In genomic region chr2:181716991-181717390, GRCm38 (mm10) we compare ENCODE assay signal across 16 mouse cellular contexts. TPM values are rescaled to one million over a fixed set of nuclear protein-coding genes. Genes with fewer than 3 reads are reported as not detected.
A peak's percentile ranks its signal among the peaks of the same experiment; 100 is the strongest.
DNase-seq lines count a peak whose midpoint lies in the region; ATAC-seq and TF ChIP-seq lines count a peak whose summit lies in the region.
"Had no signal": no experiment of that assay in that cellular context is flagged by ENCODE, and none has a peak within 500 bp of the region (broad histone marks: within the 10 kb centered on the region; RNA-seq: fewer than 3 reads in every experiment).

No protein-coding gene starts in this region.

- no peaks in the 10 kb centered on the region for H3K9me3 ChIP-seq in heart, embryonic 13.5 days
- no peaks in the 10 kb centered on the region for H3K9me3 ChIP-seq in heart, embryonic 11.5 days (replicated peaks; ENCODE audit: control insufficient read depth, low read length)
- no peaks in the 10 kb centered on the region for H3K9me3 ChIP-seq in midbrain, embryonic 14.5 days (ENCODE audit: control insufficient read depth, low read length)
- H3K9me3 ChIP-seq: liver, embryonic 13.5 days had no signal

- no peak overlapping the region for H3K9ac ChIP-seq in heart, embryonic 13.5 days
- H3K9ac ChIP-seq in heart, embryonic 11.5 days (ENCODE audit: low read depth, low read length), result no peak overlapping the region
- H3K9ac ChIP-seq in midbrain, embryonic 14.5 days (replicated peaks; ENCODE audit: low read length), result no peak overlapping the region
- H3K9ac ChIP-seq: liver, embryonic 13.5 days had no signal

- H3K27me3 ChIP-seq in heart, embryonic 13.5 days (replicated peaks), result no peaks in the 10 kb centered on the region
- H3K27me3 ChIP-seq in heart, embryonic 11.5 days (ENCODE audit: control insufficient read depth, insufficient read depth, low read length), result no peaks in the 10 kb centered on the region
- H3K27me3 ChIP-seq in midbrain, embryonic 14.5 days (ENCODE audit: control insufficient read depth, insufficient read depth, low read length), result no peaks in the 10 kb centered on the region
- H3K27me3 ChIP-seq in thymus, adult 2 months (ENCODE audit: control insufficient read depth, insufficient read depth, low read length), result no peaks in the 10 kb centered on the region
- H3K27me3 ChIP-seq: liver, embryonic 13.5 days had no signal

- TF ChIP-seq POLR2A in thymus, adult 2 months (IDR thresholded peaks at IDR 0.05; ENCODE audit: control insufficient read depth, extremely low read depth, insufficient read depth, low read length, poor library complexity), result no peak

- 0 out of 2 replicates have a peak overlapping the region, but pooled peaks have one; percentile 67 for H3K4me2 ChIP-seq in heart, embryonic 13.5 days
- H3K4me2 ChIP-seq in heart, embryonic 11.5 days, result no peak overlapping the region
- peak overlapping the region; percentile 73 for H3K4me2 ChIP-seq in midbrain, embryonic 14.5 days (ENCODE audit: low read length)
- H3K4me2 ChIP-seq: liver, embryonic 13.5 days had no signal

- no peak overlapping the region for H3K27ac ChIP-seq in heart, embryonic 13.5 days (replicated peaks)
- no peak overlapping the region for H3K27ac ChIP-seq in heart, embryonic 11.5 days (ENCODE audit: low read depth, low read length)
- H3K27ac ChIP-seq in midbrain, embryonic 14.5 days (replicated peaks; ENCODE audit: low read depth, low read length), result no peak overlapping the region
- H3K27ac ChIP-seq in thymus, adult 2 months (ENCODE audit: control insufficient read depth, insufficient read depth, low read length), result no peak overlapping the region
- H3K27ac ChIP-seq: liver, embryonic 13.5 days had no signal

- H3K4me1 ChIP-seq in heart, embryonic 13.5 days, result peaks cover 31% of the 10 kb centered on the region
- peaks cover 8% of the 10 kb centered on the region for H3K4me1 ChIP-seq in heart, embryonic 11.5 days (ENCODE audit: control insufficient read depth, insufficient read depth, low read length)
- H3K4me1 ChIP-seq in midbrain, embryonic 14.5 days (ENCODE audit: control insufficient read depth, insufficient read depth, low read length), result peaks cover 41% of the 10 kb centered on the region
- H3K4me1 ChIP-seq in thymus, adult 2 months (replicated peaks; ENCODE audit: control insufficient read depth, insufficient read depth, low read length), result peaks cover 4% of the 10 kb centered on the region; the same call in 1 of the 2 replicates

- no peak overlapping the region for H3K4me3 ChIP-seq in heart, embryonic 13.5 days
- no peak overlapping the region for H3K4me3 ChIP-seq in heart, embryonic 11.5 days (ENCODE audit: low read depth, low read length)
- H3K4me3 ChIP-seq in midbrain, embryonic 14.5 days (replicated peaks; ENCODE audit: low read depth, low read length), result peak overlapping the region; percentile 54
- H3K4me3 ChIP-seq in thymus, adult 2 months (ENCODE audit: control insufficient read depth, insufficient read depth, low read length), result no peak overlapping the region
- H3K4me3 ChIP-seq: liver, embryonic 13.5 days had no signal

- no peak for ATAC-seq in heart, embryonic 13.5 days (ENCODE audit: extremely low read depth, insufficient number of reproducible peaks, low FRiP score, low TSS enrichment)
- no peak for ATAC-seq in heart, embryonic 11.5 days (replicated peaks; ENCODE audit: insufficient number of reproducible peaks, low FRiP score, low TSS enrichment)
- no peak for ATAC-seq in midbrain, embryonic 14.5 days (ENCODE audit: low FRiP score, low TSS enrichment)
- ATAC-seq: activated CD4-positive, CD25-positive, alpha-beta regulatory T cell, adult 4 months; CD4-positive, CD25-positive, alpha-beta regulatory T cell, adult 4 months had no signal

- peaks cover 14% of the 10 kb centered on the region; the same call in 1 of the 2 replicates for H3K36me3 ChIP-seq in heart, embryonic 13.5 days
- 0 out of 2 replicates have a peak, but pooled peaks cover 4% of the 10 kb centered on the region for H3K36me3 ChIP-seq in heart, embryonic 11.5 days (ENCODE audit: control insufficient read depth, insufficient read depth, low read length)
- H3K36me3 ChIP-seq in midbrain, embryonic 14.5 days (ENCODE audit: control insufficient read depth, insufficient read depth, low read length), result peaks cover 36% of the 10 kb centered on the region
- no peaks in the 10 kb centered on the region for H3K36me3 ChIP-seq in thymus, adult 2 months (ENCODE audit: control insufficient read depth, insufficient read depth, low read length)
- H3K36me3 ChIP-seq: liver, embryonic 13.5 days had no signal

- no peak for TF ChIP-seq CTCF in thymus, adult 2 months (IDR thresholded peaks at IDR 0.05; ENCODE audit: borderline replicate concordance, control insufficient read depth, extremely low read depth, insufficient read depth, low read length, poor library complexity)

- WGBS in heart, embryonic 13.5 days, result 40% methylated on average over 3 of the region's 3 CpGs
- WGBS in heart, embryonic 11.5 days (ENCODE audit: insufficient replicate concordance), result 55% methylated on average over 3 of the region's 3 CpGs
- 53% methylated on average over 3 of the region's 3 CpGs for WGBS in midbrain, embryonic 14.5 days
- WGBS in thymus, adult 2 months, result 23% methylated on average over 3 of the region's 3 CpGs

- peak; percentile 30 for DNase-seq in 416B (ENCODE audit: low read depth)
- DNase-seq in brain, adult 2 months (ENCODE audit: low read depth, low spot score), result peak; percentile 63
- DNase-seq in midbrain, embryonic 14.5 days, result peak; percentile 39
- no peak for DNase-seq in thymus, adult 2 months
- no peak for DNase-seq in layer of hippocampus, adult 11-12 months (ENCODE audit: low spot score)
- DNase-seq: adrenal gland, postnatal 36 days; kidney, adult 2 months; left cerebral cortex, postnatal 4 days; liver, embryonic 13.5 days; lung, postnatal 10 days had no signal

RNA-seq across cellular contexts. Expression of gene Oprl1, which starts 2.2 kb away (rescaled TPM):
- polyA plus RNA-seq in heart, embryonic 13.5 days (2015; fragmentation: Nextera tagmentation; extraction: Ambion mirVana), result 4.9 and 5.0 TPM in 2 replicates
- polyA plus RNA-seq in heart, embryonic 11.5 days (2014; fragmentation: Nextera tagmentation; extraction: Ambion mirVana), result 7.5 and 9.2 TPM in 2 replicates
- polyA plus RNA-seq in midbrain, embryonic 14.5 days (2014; fragmentation: Nextera tagmentation; extraction: Ambion mirVana), result 105 and 110 TPM in 2 replicates
- 0.24 and 0.38 TPM in 2 replicates for polyA plus RNA-seq in thymus, adult 2 months (2012; rRNA removed)
- polyA plus RNA-seq: activated CD4-positive, CD25-positive, alpha-beta regulatory T cell, adult 4 months; CD4-positive, CD25-positive, alpha-beta regulatory T cell, adult 4 months had no signal

RNA-seq across cellular contexts. Expression of gene Lkaaear1, which starts 18.7 kb away (rescaled TPM):
- polyA plus RNA-seq in heart, embryonic 13.5 days (2015; fragmentation: Nextera tagmentation; extraction: Ambion mirVana), result not detected in 2 replicates
- polyA plus RNA-seq in heart, embryonic 11.5 days (2014; fragmentation: Nextera tagmentation; extraction: Ambion mirVana), result not detected in 2 replicates
- not detected in 2 replicates for polyA plus RNA-seq in midbrain, embryonic 14.5 days (2014; fragmentation: Nextera tagmentation; extraction: Ambion mirVana)
- polyA plus RNA-seq in thymus, adult 2 months (2012; rRNA removed), result not detected in 2 replicates
- polyA plus RNA-seq: activated CD4-positive, CD25-positive, alpha-beta regulatory T cell, adult 4 months; CD4-positive, CD25-positive, alpha-beta regulatory T cell, adult 4 months; cortical plate, adult 2 months; heart, postnatal 0 days; kidney, adult 2 months; liver, embryonic 13.5 days had no signal

RNA-seq across cellular contexts. Expression of gene Rgs19, which starts 23.2 kb away (rescaled TPM):
- 43.5 and 44.2 TPM in 2 replicates for polyA plus RNA-seq in heart, embryonic 13.5 days (2015; fragmentation: Nextera tagmentation; extraction: Ambion mirVana)
- 57.7 and 61.3 TPM in 2 replicates for polyA plus RNA-seq in heart, embryonic 11.5 days (2014; fragmentation: Nextera tagmentation; extraction: Ambion mirVana)
- polyA plus RNA-seq in midbrain, embryonic 14.5 days (2014; fragmentation: Nextera tagmentation; extraction: Ambion mirVana), result 57.0 and 72.9 TPM in 2 replicates
- 255 and 260 TPM in 2 replicates for polyA plus RNA-seq in thymus, adult 2 months (2012; rRNA removed)

RNA-seq across cellular contexts. Expression of gene Tcea2, which starts 36.9 kb away (rescaled TPM):
- polyA plus RNA-seq in heart, embryonic 13.5 days (2015; fragmentation: Nextera tagmentation; extraction: Ambion mirVana), result 15.2 and 17.1 TPM in 2 replicates
- 13.5 and 14.1 TPM in 2 replicates for polyA plus RNA-seq in heart, embryonic 11.5 days (2014; fragmentation: Nextera tagmentation; extraction: Ambion mirVana)
- polyA plus RNA-seq in midbrain, embryonic 14.5 days (2014; fragmentation: Nextera tagmentation; extraction: Ambion mirVana), result 37.4 and 44.9 TPM in 2 replicates
- polyA plus RNA-seq in thymus, adult 2 months (2012; rRNA removed), result 9.0 and 13.8 TPM in 2 replicates

RNA-seq across cellular contexts. Expression of gene Sox18, which starts 45.6 kb away (rescaled TPM):
- 34.7 and 36.1 TPM in 2 replicates for polyA plus RNA-seq in heart, embryonic 13.5 days (2015; fragmentation: Nextera tagmentation; extraction: Ambion mirVana)
- 18.6 and 22.2 TPM in 2 replicates for polyA plus RNA-seq in heart, embryonic 11.5 days (2014; fragmentation: Nextera tagmentation; extraction: Ambion mirVana)
- 10.6 and 16.3 TPM in 2 replicates for polyA plus RNA-seq in midbrain, embryonic 14.5 days (2014; fragmentation: Nextera tagmentation; extraction: Ambion mirVana)
- 21.7 and 21.8 TPM in 2 replicates for polyA plus RNA-seq in thymus, adult 2 months (2012; rRNA removed)
- polyA plus RNA-seq: activated CD4-positive, CD25-positive, alpha-beta regulatory T cell, adult 4 months; CD4-positive, CD25-positive, alpha-beta regulatory T cell, adult 4 months had no signal

Comparison
In these comparisons a context has a peak if more than half of its experiments do, and no peak if none do; other contexts are left out.
1. DNase-seq: peak in 416B (single experiment), brain, adult 2 months (single experiment) and midbrain, embryonic 14.5 days (single experiment); none in thymus, adult 2 months (single experiment) and layer of hippocampus, adult 11-12 months (single experiment).
2. RNA of gene Oprl1, which starts 2.2 kb away (polyA plus RNA-seq): 105 to 110 TPM in midbrain, embryonic 14.5 days; 7.5 to 9.2 TPM in heart, embryonic 11.5 days, 4.9 to 5.0 TPM in heart, embryonic 13.5 days and 0.24 to 0.38 TPM in thymus, adult 2 months; every median in the first group is over 10 times any median in the second.